Mouse (Mus musculus) lung, embryonic 16.5 days (tissue): Measurements from ENCODE around the gene Usp25. TPM values are rescaled to one million over a fixed set of nuclear protein-coding genes. Genes with fewer than 3 reads are reported as not detected.

ENCODE experiments used
- ATAC-seq: fragments of 200-750 bp; cut with Nextera tagmentation; 2 replicates; pipeline ENCODE4 v1.8.0; 2017; ENCODE audit warnings: low read depth, mild to moderate bottlenecking, moderate library complexity
- H3K27ac ChIP-seq: fragments of 300-500 bp; sonication (generic); 2 replicates; pipeline ENCODE4 v1.5.1; 2014; ENCODE audit warnings: mild to moderate bottlenecking, control low read depth, low read length
- H3K27me3 ChIP-seq: fragments of 300-500 bp; sonication (generic); 2 replicates; pipeline ENCODE4 v1.6.1; 2014; ENCODE audit warnings: low read depth, low read length, mixed read lengths; ENCODE audit not compliant: control insufficient read depth, insufficient read depth
- H3K36me3 ChIP-seq: fragments of 300-500 bp; sonication (generic); 2 replicates; pipeline ENCODE4 v1.6.1; 2014; ENCODE audit warnings: low read length; ENCODE audit not compliant: control insufficient read depth, insufficient read depth
- H3K4me1 ChIP-seq: fragments of 300-500 bp; sonication (generic); replicated peaks from 2 replicates; pipeline ENCODE4 v1.6.1; 2014; ENCODE audit warnings: low read length, mixed read lengths; ENCODE audit not compliant: control insufficient read depth, insufficient read depth
- H3K4me2 ChIP-seq: fragments of 300-500 bp; sonication (generic); 2 replicates; pipeline ENCODE4 v1.6.1; 2014; ENCODE audit warnings: low read depth, low read length, control low read depth
- H3K4me3 ChIP-seq: fragments of 300-500 bp; sonication (generic); 2 replicates; pipeline ENCODE4 v1.5.1; 2014; ENCODE audit warnings: mild to moderate bottlenecking, low read length, control low read depth
- H3K9ac ChIP-seq: fragments of 300-500 bp; sonication (generic); 2 replicates; pipeline ENCODE4 v1.6.1; 2014; ENCODE audit warnings: low read length, control low read depth
- H3K9me3 ChIP-seq: fragments of 300-500 bp; sonication (generic); 2 replicates; pipeline ENCODE4 v1.6.1; 2016; ENCODE audit warnings: low read length; ENCODE audit not compliant: control insufficient read depth
- WGBS: fragments of 180-500 bp; shearing (Covaris S2); extraction: QIAGEN DNeasy Blood & Tissue Kit; methylation state at CpG from one replicate; pipeline ENCODE4 v1.1.7; 2014; 5-methylcytosine and 5-hydroxymethylcytosine counted together
- polyA plus RNA-seq: library from polyadenylated mRNA; unstranded; fragments of >200 nt; fragmentation: Nextera tagmentation; extraction: Ambion mirVana; gene quantifications from 2 replicates; pipeline ENCODE4 v1.2.1, GENCODE M21; 2015

The Usp25 gene
- polyA plus RNA-seq, 1 experiment from 2014 or later, result 15.4 TPM

DNA sequence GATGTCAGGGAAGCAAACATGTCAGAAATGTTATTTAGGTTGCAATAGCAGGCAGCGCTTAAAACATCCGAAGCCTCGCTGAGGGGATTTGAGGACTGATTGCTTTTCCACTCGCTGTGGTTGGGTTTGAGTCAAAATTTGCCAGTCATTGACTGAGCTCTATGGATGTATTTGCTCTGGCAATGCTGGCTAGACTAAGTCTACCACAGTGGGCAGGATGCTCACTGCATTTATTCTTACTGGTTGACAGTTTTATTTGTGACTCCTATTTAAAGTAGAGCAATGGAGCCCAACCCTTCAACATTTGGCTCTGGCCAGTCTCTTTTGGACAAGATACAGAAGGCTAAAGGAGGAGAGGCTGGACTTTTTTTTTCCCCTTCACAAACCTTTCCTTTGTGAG lies 137.4 kb downstream of the Usp25 start:
- Histone ChIP-seq H3K9me3 (no peaks in the 10 kb centered on the region), H3K9ac (no peak overlapping the region), H3K36me3 (no peaks in the 10 kb centered on the region), H3K27me3 (no peaks in the 10 kb centered on the region), H3K4me3 (no peak overlapping the region), H3K27ac (no peak overlapping the region), H3K4me1 (no peaks in the 10 kb centered on the region), H3K4me2 (no peak overlapping the region)
- WGBS, result 81% methylated on average over 4 of the region's 4 CpGs
- no peak for ATAC-seq

DNA sequence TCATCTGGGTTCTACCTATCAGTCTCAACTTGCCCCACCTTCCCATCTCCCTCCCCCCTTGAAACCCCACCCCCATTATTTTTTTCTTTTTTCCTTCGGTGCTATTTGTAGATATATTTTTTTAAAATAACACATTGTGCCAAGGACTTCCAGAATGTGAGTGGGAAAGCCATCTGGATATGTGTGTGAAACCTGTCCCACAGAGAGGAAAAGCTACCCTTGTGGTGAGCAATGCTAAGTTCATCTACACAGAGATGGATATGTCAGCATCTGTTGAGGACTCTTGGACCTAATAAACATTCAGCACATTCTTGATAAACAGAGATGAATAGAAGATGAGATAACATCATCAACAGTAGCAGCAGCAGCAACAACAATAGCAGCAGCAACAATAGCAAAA lies 138.8 kb downstream of the Usp25 start:
- H3K27me3 ChIP-seq, result no peaks in the 10 kb centered on the region
- 76% methylated on average over 1 of the region's 1 CpGs for WGBS
- H3K36me3 ChIP-seq, result no peaks in the 10 kb centered on the region
- no peak overlapping the region for H3K4me2 ChIP-seq
- H3K27ac ChIP-seq, result no peak overlapping the region
- H3K4me1 ChIP-seq, result no peaks in the 10 kb centered on the region
- H3K4me3 ChIP-seq, result no peak overlapping the region
- H3K9ac ChIP-seq, result no peak overlapping the region
- no peaks in the 10 kb centered on the region for H3K9me3 ChIP-seq
- ATAC-seq, result no peak

DNA sequence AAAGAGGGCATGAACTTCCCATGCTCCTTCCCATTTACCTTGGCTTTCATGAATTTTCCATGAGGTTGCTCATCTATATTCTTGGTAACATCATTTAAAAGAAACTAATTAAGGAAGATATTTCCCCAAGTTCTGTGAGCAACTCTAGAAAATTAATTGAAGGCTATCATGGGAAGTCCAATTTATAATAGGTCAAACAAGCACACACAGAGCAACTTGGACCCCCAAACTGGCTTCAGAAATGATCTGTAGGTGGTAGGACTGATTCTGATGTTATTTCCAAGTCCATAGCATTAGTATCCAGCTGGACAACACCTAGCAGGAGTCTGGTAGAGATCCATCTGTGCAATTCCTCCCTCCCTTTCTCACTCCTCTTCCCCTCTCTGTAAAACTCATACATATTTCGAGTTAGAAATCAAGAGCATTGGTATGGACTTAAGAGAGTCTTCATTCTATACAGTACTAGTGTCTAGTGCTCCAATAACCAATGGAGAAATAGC lies 139.8 kb downstream of the Usp25 start:
- Histone ChIP-seq H3K4me2 (no peak overlapping the region), H3K9me3 (no peaks in the 10 kb centered on the region), H3K4me1 (no peaks in the 10 kb centered on the region), H3K9ac (no peak overlapping the region), H3K27ac (no peak overlapping the region), H3K36me3 (no peaks in the 10 kb centered on the region), H3K4me3 (no peak overlapping the region), H3K27me3 (no peaks in the 10 kb centered on the region)
- WGBS, result 75% methylated on average over 1 of the region's 1 CpGs
- no peak for ATAC-seq

DNA sequence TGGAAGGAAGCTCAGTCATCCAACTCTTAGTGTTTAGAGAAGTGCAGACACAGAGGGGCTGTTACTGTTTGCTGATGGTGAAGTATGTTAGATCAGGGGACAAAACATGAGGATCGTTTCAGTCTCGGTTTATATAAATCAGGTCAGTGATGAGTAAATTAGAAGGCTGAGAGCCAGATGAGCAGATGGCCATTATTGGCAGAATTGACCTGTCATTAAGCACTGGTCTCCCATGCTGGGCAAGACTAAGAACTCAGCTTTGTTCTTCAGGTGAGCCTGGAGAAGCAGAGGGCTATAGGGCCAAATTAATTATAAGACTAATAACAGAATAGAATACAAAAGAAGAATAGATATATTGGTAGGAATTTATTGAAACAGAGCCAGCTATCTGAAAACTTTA lies 140.3 kb downstream of the Usp25 start:
- H3K4me3 ChIP-seq, result no peak overlapping the region
- 66% methylated on average over 2 of the region's 2 CpGs for WGBS
- no peak overlapping the region for H3K4me2 ChIP-seq
- H3K9me3 ChIP-seq, result no peaks in the 10 kb centered on the region
- no peak overlapping the region for H3K27ac ChIP-seq
- H3K27me3 ChIP-seq, result no peaks in the 10 kb centered on the region
- no peak for ATAC-seq
- H3K9ac ChIP-seq, result no peak overlapping the region
- H3K4me1 ChIP-seq, result no peaks in the 10 kb centered on the region
- H3K36me3 ChIP-seq, result no peaks in the 10 kb centered on the region

DNA sequence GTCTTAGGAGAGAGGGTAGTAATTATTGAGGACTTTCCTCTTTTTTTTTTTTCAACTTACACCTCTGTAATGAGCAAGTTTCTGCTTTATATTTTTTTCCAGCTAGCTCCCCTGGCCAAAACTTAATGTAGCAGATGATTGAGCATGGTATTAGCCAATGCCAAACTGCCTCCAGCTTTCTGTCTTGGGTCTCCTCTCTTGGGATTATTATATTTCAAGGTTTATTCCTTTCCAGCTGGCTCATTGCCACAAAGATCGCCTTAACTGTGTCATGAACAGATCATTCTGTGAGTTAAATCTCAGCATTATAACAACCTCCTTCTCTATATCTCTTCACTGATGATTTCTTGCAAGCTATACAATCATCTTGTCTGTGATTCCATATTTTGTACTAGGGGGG lies 141.3 kb downstream of the Usp25 start:
- Histone ChIP-seq H3K36me3 (no peaks in the 10 kb centered on the region), H3K27me3 (no peaks in the 10 kb centered on the region), H3K9ac (no peak overlapping the region), H3K9me3 (no peaks in the 10 kb centered on the region), H3K27ac (no peak overlapping the region), H3K4me1 (no peaks in the 10 kb centered on the region), H3K4me2 (no peak overlapping the region), H3K4me3 (no peak overlapping the region)
- WGBS, result 75% methylated on average over 1 of the region's 1 CpGs
- no peak for ATAC-seq
